15 mouse cellular contexts compared by ENCODE assay signal in genomic region chr15:62279526-62279925, GRCm38 (mm10).
"Had no signal": no experiment of that assay in that cellular context is flagged by ENCODE, and none has a peak within 500 bp of the region (broad histone marks: within the 10 kb centered on the region; RNA-seq: fewer than 3 reads in every experiment).

No protein-coding gene starts in this region.

- H3K27ac ChIP-seq: intestine, embryonic 15.5 days; left cerebral cortex, adult 2 months; limb, embryonic 12.5 days; liver, embryonic 15.5 days; midbrain, embryonic 10.5 days; neural tube, embryonic 15.5 days had no signal

- H3K9me3 ChIP-seq: intestine, embryonic 15.5 days; limb, embryonic 12.5 days; liver, embryonic 15.5 days; midbrain, embryonic 10.5 days; neural tube, embryonic 15.5 days had no signal

- H3K36me3 ChIP-seq: intestine, embryonic 15.5 days; limb, embryonic 12.5 days; liver, embryonic 15.5 days; midbrain, embryonic 10.5 days; neural tube, embryonic 15.5 days had no signal

- H3K27me3 ChIP-seq: intestine, embryonic 15.5 days; limb, embryonic 12.5 days; liver, embryonic 15.5 days; neural tube, embryonic 15.5 days had no signal

- H3K4me3 ChIP-seq: intestine, embryonic 15.5 days; left cerebral cortex, adult 2 months; limb, embryonic 12.5 days; liver, embryonic 15.5 days; midbrain, embryonic 10.5 days; myocyte; neural tube, embryonic 15.5 days had no signal

- DNase-seq: kidney, adult 18-20 months; kidney, postnatal 10 days; lung, postnatal 36 days; midbrain, embryonic 14.5 days; right cerebral cortex, adult 18-20 months; right cerebral cortex, postnatal 25 days; thymus, postnatal 36 days had no signal

- H3K9ac ChIP-seq: intestine, embryonic 15.5 days; limb, embryonic 12.5 days; liver, embryonic 15.5 days; neural tube, embryonic 15.5 days had no signal

- ATAC-seq: intestine, embryonic 15.5 days had no signal

- H3K4me2 ChIP-seq: intestine, embryonic 15.5 days; limb, embryonic 12.5 days; liver, embryonic 11.5 days; liver, embryonic 15.5 days; neural tube, embryonic 15.5 days had no signal

- H3K4me1 ChIP-seq: limb, embryonic 12.5 days; midbrain, embryonic 10.5 days had no signal
